In genomic region chr6:87542027-87542426, GRCm38 (mm10) we compare ENCODE assay signal across 9 mouse cellular contexts. TPM values are rescaled to one million over a fixed set of nuclear protein-coding genes. Genes with fewer than 3 reads are reported as not detected.
DNase-seq lines count a peak whose midpoint lies in the region; ATAC-seq and TF ChIP-seq lines count a peak whose summit lies in the region.
"Had no signal": no experiment of that assay in that cellular context is flagged by ENCODE, and none has a peak within 500 bp of the region (broad histone marks: within the 10 kb centered on the region; RNA-seq: fewer than 3 reads in every experiment).

No protein-coding gene starts in this region.

- H3K27me3 ChIP-seq in cerebellum, adult 2 months (ENCODE audit: control insufficient read depth, insufficient read depth, low read length) = no peaks in the 10 kb centered on the region
- H3K27me3 ChIP-seq in forebrain, embryonic 11.5 days (ENCODE audit: control insufficient read depth, insufficient read depth, low read length) = no peaks in the 10 kb centered on the region

- H3K4me2 ChIP-seq in forebrain, embryonic 11.5 days (ENCODE audit: low read depth, low read length, severe bottlenecking) = no peak overlapping the region
- H3K4me2 ChIP-seq: limb, embryonic 15.5 days had no signal

- no peaks in the 10 kb centered on the region for H3K36me3 ChIP-seq in forebrain, embryonic 11.5 days (ENCODE audit: control insufficient read depth, insufficient read depth, low read length)
- H3K36me3 ChIP-seq: limb, embryonic 15.5 days had no signal

- no peaks in the 10 kb centered on the region for H3K4me1 ChIP-seq in cerebellum, adult 2 months (ENCODE audit: control insufficient read depth, insufficient read depth, low read length)
- no peaks in the 10 kb centered on the region for H3K4me1 ChIP-seq in forebrain, embryonic 11.5 days (replicated peaks; ENCODE audit: control insufficient read depth, insufficient read depth, low read length)
- H3K4me1 ChIP-seq: limb, embryonic 15.5 days had no signal

- 65% methylated on average over 9 of the region's 9 CpGs for WGBS in cerebellum, adult 2 months
- WGBS in forebrain, embryonic 11.5 days = 79% methylated on average over 9 of the region's 9 CpGs

- TF ChIP-seq CTCF in cerebellum, adult 2 months (IDR thresholded peaks at IDR 0.05; ENCODE audit: borderline replicate concordance, insufficient read depth, low read depth, low read length) = no peak

- peaks cover 5% of the 10 kb centered on the region; the same call in 1 of the 2 replicates for H3K9me3 ChIP-seq in forebrain, embryonic 11.5 days (ENCODE audit: control insufficient read depth, low read length)

- peak; percentile 15 for DNase-seq in ovary, postnatal 36 days (ENCODE audit: low spot score)
- DNase-seq in ovary, adult 18-20 months (ENCODE audit: low spot score) = no peak
- DNase-seq in kidney, postnatal 25 days = peak; percentile 57 to 62
- peak; percentile 13 for DNase-seq in mesoderm, embryonic 11.5 days (ENCODE audit: low read depth, low spot score)
- no peak for DNase-seq in cerebellum, adult 2 months
- DNase-seq in forebrain, embryonic 11.5 days (ENCODE audit: low spot score) = no peak
- no peak for DNase-seq in ovary, postnatal 14 days (ENCODE audit: low spot score)

- peak; percentile 87 for ATAC-seq in common myeloid progenitor, adult 5-6 weeks (replicated peaks; ENCODE audit: low read depth, poor library complexity, severe bottlenecking)
- ATAC-seq in forebrain, embryonic 11.5 days (replicated peaks; ENCODE audit: low FRiP score) = no peak

- no peak overlapping the region for H3K27ac ChIP-seq in cerebellum, adult 2 months (ENCODE audit: insufficient read depth, low read length)
- H3K27ac ChIP-seq in forebrain, embryonic 11.5 days (ENCODE audit: low read depth, low read length) = no peak overlapping the region
- H3K27ac ChIP-seq: limb, embryonic 15.5 days had no signal

- H3K9ac ChIP-seq in forebrain, embryonic 11.5 days (ENCODE audit: low read length) = no peak overlapping the region
- H3K9ac ChIP-seq: limb, embryonic 15.5 days had no signal

- no peak for TF ChIP-seq POLR2A in cerebellum, adult 2 months (IDR thresholded peaks at IDR 0.05; ENCODE audit: borderline replicate concordance, insufficient read depth, low read length)

- H3K4me3 ChIP-seq in cerebellum, adult 2 months (replicated peaks; ENCODE audit: insufficient read depth, low read depth, low read length) = no peak overlapping the region
- no peak overlapping the region for H3K4me3 ChIP-seq in forebrain, embryonic 11.5 days (ENCODE audit: low read depth, low read length)
- H3K4me3 ChIP-seq: limb, embryonic 15.5 days had no signal

RNA-seq across cellular contexts. Expression of gene Arhgap25, which starts 9.0 kb away (rescaled TPM):
- total RNA-seq in common myeloid progenitor, adult 5-6 weeks (2017) = 32.7 and 44.2 TPM in 2 replicates
- polyA plus RNA-seq in cerebellum, adult 2 months (2012; rRNA removed) = 0.39 and 0.70 TPM in 2 replicates
- polyA plus RNA-seq in forebrain, embryonic 11.5 days (2014; fragmentation: Nextera tagmentation; extraction: Ambion mirVana) = 2.0 and 2.7 TPM in 2 replicates

RNA-seq across cellular contexts. Expression of gene Prokr1, which starts 48.5 kb away (rescaled TPM):
- 0.46 TPM in 1 of 2 replicates, not detected in the other for total RNA-seq in common myeloid progenitor, adult 5-6 weeks (2017)
- 0.03 and 0.13 TPM in 2 replicates for polyA plus RNA-seq in cerebellum, adult 2 months (2012; rRNA removed)
- 6.4 and 7.1 TPM in 2 replicates for polyA plus RNA-seq in forebrain, embryonic 11.5 days (2014; fragmentation: Nextera tagmentation; extraction: Ambion mirVana)

Comparison
In these comparisons a context has a peak if more than half of its experiments do, and no peak if none do; other contexts are left out.
1. DNase-seq: peak in ovary, postnatal 36 days (single experiment), kidney, postnatal 25 days (2 of 2) and mesoderm, embryonic 11.5 days (single experiment); none in ovary, adult 18-20 months (single experiment), cerebellum, adult 2 months (0 of 2), forebrain, embryonic 11.5 days (single experiment) and ovary, postnatal 14 days (single experiment).